Mouse (Mus musculus) thymus, adult 2 months (tissue): ENCODE measurements around the gene 2200002D01Rik.

ENCODE experiments used
- CTCF ChIP-seq: fragments of 200-500 bp; IDR thresholded peaks from 2 replicates; pipeline ENCODE4 v1.5.1; 2012; ENCODE audit warnings: mild to moderate bottlenecking, control low read depth, low read length, moderate library complexity, borderline replicate concordance; ENCODE audit not compliant: control insufficient read depth, poor library complexity, insufficient read depth; ENCODE audit errors: extremely low read depth
- POLR2A ChIP-seq: fragments of 200-500 bp; IDR thresholded peaks from 2 replicates; pipeline ENCODE4 v1.6.1; 2012; ENCODE audit warnings: mild to moderate bottlenecking, low read length, control low read depth, moderate library complexity; ENCODE audit not compliant: control insufficient read depth, poor library complexity, insufficient read depth; ENCODE audit errors: extremely low read depth

- no peak for TF ChIP-seq CTCF
- no peak for TF ChIP-seq POLR2A
Observed at GRCm38 (mm10) chr7:29295861-29296647, 47.8 kb upstream of the 2200002D01Rik start.
